Mouse (Mus musculus) thymus, adult 2 months (tissue): ENCODE measurements around the gene Pml. TPM values are rescaled to one million over a fixed set of nuclear protein-coding genes. Genes with fewer than 3 reads are reported as not detected.
A peak's percentile ranks its signal among the peaks of the same experiment; 100 is the strongest.

Source experiments
- DNase-seq: peaks from one replicate; pipeline ENCODE4 v3.0.0; 2021
- H3K27ac ChIP-seq: fragments of 200-500 bp; 2 replicates; pipeline ENCODE4 v1.5.1; 2012; ENCODE audit warnings: low read length, control low read depth; ENCODE audit not compliant: control insufficient read depth, insufficient read depth
- H3K27me3 ChIP-seq: fragments of 200-500 bp; 2 replicates; pipeline ENCODE4 v1.6.1; 2012; ENCODE audit warnings: mild to moderate bottlenecking, low read length, moderate library complexity, mixed read lengths; ENCODE audit not compliant: control insufficient read depth, insufficient read depth
- H3K36me3 ChIP-seq: fragments of 200-500 bp; 2 replicates; pipeline ENCODE4 v1.6.1; 2012; ENCODE audit warnings: mild to moderate bottlenecking, low read length, moderate library complexity; ENCODE audit not compliant: control insufficient read depth, insufficient read depth
- H3K4me1 ChIP-seq: fragments of 200-500 bp; replicated peaks from 2 replicates; pipeline ENCODE4 v1.6.1; 2012; ENCODE audit warnings: low read length; ENCODE audit not compliant: control insufficient read depth, insufficient read depth
- H3K4me3 ChIP-seq: fragments of 200-500 bp; 2 replicates; pipeline ENCODE4 v1.5.1; 2012; ENCODE audit warnings: mild to moderate bottlenecking, low read length, control low read depth, moderate library complexity; ENCODE audit not compliant: control insufficient read depth, insufficient read depth
- CTCF ChIP-seq: fragments of 200-500 bp; IDR thresholded peaks from 2 replicates; pipeline ENCODE4 v1.5.1; 2012; ENCODE audit warnings: mild to moderate bottlenecking, control low read depth, low read length, moderate library complexity, borderline replicate concordance; ENCODE audit not compliant: control insufficient read depth, poor library complexity, insufficient read depth; ENCODE audit errors: extremely low read depth
- POLR2A ChIP-seq: fragments of 200-500 bp; IDR thresholded peaks from 2 replicates; pipeline ENCODE4 v1.6.1; 2012; ENCODE audit warnings: mild to moderate bottlenecking, low read length, control low read depth, moderate library complexity; ENCODE audit not compliant: control insufficient read depth, poor library complexity, insufficient read depth; ENCODE audit errors: extremely low read depth
- WGBS: fragments of 180-500 bp; shearing (Covaris S2); methylation state at CpG from one replicate; pipeline ENCODE4 v1.1.7; 2018; 5-methylcytosine and 5-hydroxymethylcytosine counted together
- polyA plus RNA-seq: library from polyadenylated mRNA; depleted of rRNA; stranded (reverse); fragments of >200 nt; gene quantifications from 2 replicates; pipeline ENCODE4 v1.2.3, GENCODE M21; 2012

The Pml gene
- polyA plus RNA-seq, 1 experiment: 74.1 TPM

DNA sequence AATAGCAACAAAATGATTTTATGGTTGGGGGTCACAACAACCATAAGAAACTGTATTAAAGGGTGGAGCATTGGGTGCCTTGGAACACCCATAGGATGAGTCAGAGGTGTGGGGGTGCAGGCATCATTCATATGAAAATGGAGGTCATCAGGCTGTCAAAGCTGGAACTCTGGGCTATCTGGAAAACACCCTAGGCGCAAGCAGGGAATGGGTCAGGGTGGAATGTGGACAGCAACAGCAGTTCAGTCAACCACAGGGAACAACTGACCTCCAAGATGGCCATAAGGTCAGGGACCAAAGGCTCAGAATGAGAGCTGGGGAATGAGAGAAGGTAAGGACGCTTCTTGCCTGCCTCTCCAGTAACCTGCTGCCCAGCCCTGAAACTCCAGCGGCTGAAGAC is 31.0 kb downstream of the Pml start:
- peaks cover 14% of the 10 kb centered on the region for H3K36me3 ChIP-seq
- no peak for TF ChIP-seq CTCF
- no peak for TF ChIP-seq POLR2A
- no peak overlapping the region for H3K4me3 ChIP-seq
- H3K27ac ChIP-seq: no peak overlapping the region
- peaks cover 6% of the 10 kb centered on the region for H3K4me1 ChIP-seq
- WGBS: 96% methylated on average over 3 of the region's 3 CpGs
- no peak for DNase-seq
- H3K27me3 ChIP-seq: no peaks in the 10 kb centered on the region

DNA sequence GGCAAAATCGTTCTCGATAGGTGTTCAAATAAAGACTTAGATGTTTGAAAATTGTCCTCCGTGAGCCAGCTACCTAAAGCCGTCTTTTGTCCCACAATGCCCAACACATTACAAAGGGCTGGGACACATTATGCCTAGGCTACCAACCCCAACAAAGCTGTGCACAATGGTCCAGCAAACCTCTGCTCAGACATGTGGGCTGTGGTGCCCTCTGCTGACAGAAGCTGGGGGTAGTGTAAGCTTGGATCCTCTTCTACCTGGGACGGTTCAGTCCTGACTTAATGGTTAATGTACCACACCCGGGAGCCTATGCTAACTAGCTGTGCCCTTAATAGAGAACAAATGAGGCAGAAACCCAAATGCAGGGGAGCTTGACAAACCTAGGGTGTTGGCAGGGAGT is 33.2 kb downstream of the Pml start:
- peaks cover 10% of the 10 kb centered on the region for H3K4me1 ChIP-seq
- no peak overlapping the region for H3K4me3 ChIP-seq
- peak; percentile 33 for DNase-seq
- no peak overlapping the region for H3K27ac ChIP-seq
- no peaks in the 10 kb centered on the region for H3K27me3 ChIP-seq
- TF ChIP-seq CTCF: no peak
- H3K36me3 ChIP-seq: peaks cover 9% of the 10 kb centered on the region
- 71% methylated on average over 6 of the region's 6 CpGs for WGBS

DNA sequence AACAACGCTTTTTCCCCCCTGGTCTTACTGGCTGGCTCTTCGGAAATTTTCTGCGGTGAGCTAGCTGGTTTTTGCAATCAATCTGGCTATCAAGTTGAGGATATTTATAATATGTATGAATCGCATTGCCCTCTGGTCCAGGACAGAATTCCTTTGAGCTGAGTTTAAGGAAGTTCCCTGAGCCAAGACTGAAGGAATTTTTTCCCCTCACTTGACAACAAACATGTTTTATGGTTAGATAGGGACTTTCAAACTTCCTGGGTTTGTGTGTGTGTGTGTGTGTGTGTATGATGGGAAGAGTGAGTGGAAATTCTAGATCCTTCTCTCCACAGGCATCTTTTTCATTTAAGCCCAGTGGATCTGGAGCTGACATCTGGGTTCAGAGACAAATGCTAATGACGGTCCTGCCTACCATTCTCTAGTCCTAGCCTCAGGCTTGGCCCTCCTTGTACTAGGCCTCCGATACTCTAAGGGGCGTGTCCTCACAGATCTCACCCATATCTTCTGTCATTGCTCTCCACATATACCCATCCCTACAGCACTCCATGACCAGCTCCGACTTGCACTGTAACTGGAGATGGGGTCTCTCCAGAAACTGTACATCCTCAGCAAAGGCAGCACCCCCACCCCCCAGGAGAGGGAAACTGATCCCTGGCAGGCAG is 34.9 kb downstream of the Pml start:
- 67% methylated on average over 8 of the region's 8 CpGs for WGBS
- Histone ChIP-seq H3K36me3 (peaks cover 3% of the 10 kb centered on the region), H3K4me1 (peaks cover 10% of the 10 kb centered on the region), H3K27ac (no peak overlapping the region), H3K4me3 (no peak overlapping the region), H3K27me3 (no peaks in the 10 kb centered on the region)
- TF ChIP-seq POLR2A (no peak), CTCF (no peak)
- no peak for DNase-seq

DNA sequence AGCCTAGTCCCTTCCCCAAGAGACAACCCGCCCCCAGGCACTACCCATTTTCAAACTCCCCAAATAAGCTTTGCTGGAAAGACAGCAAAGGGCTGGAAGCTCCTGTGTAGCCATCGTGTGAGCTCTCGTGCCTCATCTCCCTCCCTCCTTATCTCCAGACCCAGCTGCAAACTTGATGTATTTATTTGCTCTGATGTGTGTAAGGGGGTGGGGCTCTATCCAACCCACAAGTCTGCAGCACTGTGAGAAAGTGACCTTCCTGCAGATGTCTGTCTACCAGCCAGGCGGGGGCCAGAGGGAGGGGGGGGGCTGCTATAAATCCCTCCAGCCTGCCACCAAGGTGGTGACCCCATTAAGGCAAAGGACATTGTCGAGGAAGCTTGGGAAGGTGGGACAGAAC is 35.7 kb downstream of the Pml start:
- no peak for TF ChIP-seq POLR2A
- TF ChIP-seq CTCF: no peak
- DNase-seq: no peak
- Histone ChIP-seq H3K4me3 (no peak overlapping the region), H3K36me3 (no peaks in the 10 kb centered on the region), H3K27ac (no peak overlapping the region), H3K4me1 (peaks cover 10% of the 10 kb centered on the region), H3K27me3 (no peaks in the 10 kb centered on the region)
- 2% methylated on average over 5 of the region's 5 CpGs for WGBS

DNA sequence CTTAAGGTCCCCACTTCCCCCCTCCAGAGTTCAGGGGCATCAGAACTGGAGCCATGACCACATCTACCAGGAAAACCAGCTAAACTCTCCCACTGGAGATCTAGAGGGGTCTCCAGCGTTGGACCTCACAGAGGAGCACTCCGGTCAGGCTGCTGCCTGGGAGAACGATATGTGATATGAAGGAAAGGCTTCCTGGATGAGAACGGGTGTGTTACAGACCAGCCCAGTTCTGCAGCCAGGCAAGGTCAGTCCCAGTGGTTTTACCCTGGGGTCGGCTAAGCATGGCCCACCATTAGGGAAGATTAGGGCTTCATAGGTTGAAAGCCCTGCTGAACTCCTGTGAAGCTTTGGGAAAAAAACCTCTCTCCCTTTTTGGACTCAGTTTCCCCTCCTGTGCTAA is 36.2 kb downstream of the Pml start:
- WGBS: 68% methylated on average over 5 of the region's 5 CpGs
- no peak for TF ChIP-seq CTCF
- no peak for TF ChIP-seq POLR2A
- Histone ChIP-seq H3K27me3 (no peaks in the 10 kb centered on the region), H3K36me3 (no peaks in the 10 kb centered on the region), H3K4me3 (no peak overlapping the region), H3K27ac (no peak overlapping the region), H3K4me1 (peaks cover 10% of the 10 kb centered on the region)
- DNase-seq: no peak

DNA sequence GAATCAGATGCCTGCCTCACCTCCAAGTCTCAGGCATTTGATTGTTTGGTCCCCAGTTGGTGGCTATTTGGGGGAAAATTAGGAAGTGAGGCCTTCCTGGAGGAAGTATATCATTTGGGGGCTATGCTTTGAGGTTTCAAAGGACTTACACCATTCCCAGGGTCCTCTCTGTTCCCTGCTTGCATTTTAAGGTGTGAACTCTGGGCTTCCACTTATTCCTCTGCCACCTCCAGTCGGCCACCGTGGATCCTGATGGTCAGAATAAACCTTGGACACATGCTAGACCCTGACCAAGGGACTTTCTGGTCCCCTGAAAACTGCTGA is 39.3 kb downstream of the Pml start:
- no peak overlapping the region for H3K4me3 ChIP-seq
- H3K27ac ChIP-seq: no peak overlapping the region
- no peaks in the 10 kb centered on the region for H3K27me3 ChIP-seq
- H3K36me3 ChIP-seq: no peaks in the 10 kb centered on the region
- peaks cover 10% of the 10 kb centered on the region for H3K4me1 ChIP-seq
- DNase-seq: no peak
- WGBS: 71% methylated on average over 2 of the region's 2 CpGs
- TF ChIP-seq POLR2A (no peak), CTCF (no peak)

DNA sequence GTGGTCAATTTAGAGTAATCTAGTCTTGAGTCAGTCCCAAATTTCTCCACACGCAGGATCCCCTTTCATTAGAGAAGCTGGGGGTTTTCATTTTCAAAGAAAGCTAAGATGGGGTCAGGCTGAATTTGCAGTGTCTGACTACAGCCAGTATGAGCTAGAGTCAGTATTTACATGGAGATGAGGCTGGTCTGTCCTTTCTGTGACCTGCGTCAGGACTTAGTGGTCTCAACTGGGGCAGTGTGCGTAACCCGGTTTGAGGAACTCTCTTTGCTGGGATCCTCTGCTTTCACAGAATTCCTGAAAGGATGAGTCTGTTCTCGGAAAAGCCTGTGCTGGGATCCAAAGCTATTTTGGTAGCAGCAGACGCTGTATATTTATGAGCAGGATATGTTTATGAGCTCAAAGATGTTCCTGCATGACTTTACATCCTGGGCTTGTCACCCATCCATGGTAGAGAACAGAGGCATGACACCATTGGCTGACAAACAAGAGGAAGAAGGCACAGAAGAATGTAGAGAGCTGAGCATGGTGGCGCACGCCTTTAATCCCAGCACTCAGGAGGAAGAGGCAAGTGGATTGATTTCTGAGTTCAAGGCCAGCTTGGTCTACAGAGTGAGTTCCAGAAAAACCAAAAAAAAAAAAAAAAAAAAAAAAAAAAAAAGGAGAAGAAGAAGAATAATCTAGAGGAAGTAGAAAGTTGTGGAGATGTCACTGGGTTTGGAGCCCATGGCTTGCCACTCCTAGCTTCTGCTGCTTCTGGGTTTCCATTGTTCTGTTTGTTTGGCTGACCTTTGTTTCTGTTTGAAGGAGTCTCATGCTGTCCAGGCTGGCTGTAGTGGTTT is 39.9 kb downstream of the Pml start:
- Histone ChIP-seq H3K4me1 (peaks cover 10% of the 10 kb centered on the region), H3K27me3 (no peaks in the 10 kb centered on the region), H3K36me3 (no peaks in the 10 kb centered on the region), H3K27ac (no peak overlapping the region), H3K4me3 (no peak overlapping the region)
- WGBS: 93% methylated on average over 8 of the region's 8 CpGs
- no peak for DNase-seq
- TF ChIP-seq POLR2A (no peak), CTCF (no peak)
